Mouse (Mus musculus) intestine, postnatal 0 days (tissue): Measurements from ENCODE around the gene Zfand3. TPM values are rescaled to one million over a fixed set of nuclear protein-coding genes. Genes with fewer than 3 reads are reported as not detected.

Experiments used
- ATAC-seq: fragments of 200-750 bp; cut with Nextera tagmentation; 2 replicates; pipeline ENCODE4 v1.8.0; 2017; ENCODE audit warnings: mild to moderate bottlenecking, moderate TSS enrichment, moderate library complexity
- H3K27ac ChIP-seq: fragments of 300-500 bp; sonication (generic); 2 replicates; pipeline ENCODE4 v1.5.1; 2014; ENCODE audit warnings: mild to moderate bottlenecking, low read depth, low read length, moderate library complexity
- H3K27me3 ChIP-seq: fragments of 300-500 bp; sonication (generic); replicated peaks from 2 replicates; pipeline ENCODE4 v1.6.1; 2014; ENCODE audit warnings: low read length, mixed read lengths; ENCODE audit not compliant: control insufficient read depth, insufficient read depth
- H3K36me3 ChIP-seq: fragments of 300-500 bp; sonication (generic); 2 replicates; pipeline ENCODE4 v1.6.1; 2014; ENCODE audit warnings: mild to moderate bottlenecking, moderate library complexity; ENCODE audit not compliant: control insufficient read depth, insufficient read depth
- H3K4me1 ChIP-seq: fragments of 300-500 bp; sonication (generic); replicated peaks from 2 replicates; pipeline ENCODE4 v1.6.1; 2014; ENCODE audit warnings: antibody characterized with exemption, low read length, mixed read lengths; ENCODE audit not compliant: control insufficient read depth, insufficient read depth
- H3K4me2 ChIP-seq: fragments of 300-500 bp; sonication (generic); replicated peaks from 2 replicates; pipeline ENCODE4 v1.6.1; 2014; ENCODE audit warnings: low read depth, mild to moderate bottlenecking, moderate library complexity
- H3K4me3 ChIP-seq: fragments of 300-500 bp; sonication (generic); 2 replicates; pipeline ENCODE4 v1.5.1; 2014; ENCODE audit warnings: low read depth, low read length
- H3K9ac ChIP-seq: fragments of 300-500 bp; sonication (generic); 2 replicates; pipeline ENCODE4 v1.6.1; 2014; ENCODE audit warnings: mild to moderate bottlenecking, low read depth, low read length
- H3K9me3 ChIP-seq: fragments of 300-500 bp; sonication (generic); 2 replicates; pipeline ENCODE4 v1.6.1; 2016; ENCODE audit warnings: mixed run types; ENCODE audit not compliant: control insufficient read depth
- CTCF ChIP-seq: sonication (generic); IDR thresholded peaks from 2 replicates; pipeline ENCODE4 v1.5.1; 2016; ENCODE audit warnings: low read depth, mild to moderate bottlenecking, control low read depth, antibody characterized with exemption, moderate library complexity
- WGBS: fragments of 180-500 bp; shearing (Covaris S2); extraction: QIAGEN DNeasy Blood & Tissue Kit; methylation state at CpG from one replicate; pipeline ENCODE4 v1.1.7; 2014; 5-methylcytosine and 5-hydroxymethylcytosine counted together
- polyA plus RNA-seq: library from polyadenylated mRNA; unstranded; fragments of >200 nt; fragmentation: Nextera tagmentation; extraction: Ambion mirVana; gene quantifications from 2 replicates; pipeline ENCODE4 v1.2.1, GENCODE M21; 2015

The Zfand3 gene
- polyA plus RNA-seq, 1 experiment from 2014 or later = 38.0 TPM

GRCm38 (mm10) chr17:30122278-30122677 is 117.7 kb downstream of the Zfand3 start:
- TF ChIP-seq CTCF = no peak
- no peaks in the 10 kb centered on the region for H3K9me3 ChIP-seq
- WGBS = 91% methylated on average over 3 of the region's 3 CpGs
- H3K4me2 ChIP-seq = no peak overlapping the region
- no peaks in the 10 kb centered on the region for H3K4me1 ChIP-seq
- peaks cover 3% of the 10 kb centered on the region; the same call in 1 of the 2 replicates for H3K36me3 ChIP-seq
- no peak overlapping the region for H3K4me3 ChIP-seq
- H3K9ac ChIP-seq = no peak overlapping the region
- no peak for ATAC-seq
- H3K27me3 ChIP-seq = no peaks in the 10 kb centered on the region
- no peak overlapping the region for H3K27ac ChIP-seq

DNA sequence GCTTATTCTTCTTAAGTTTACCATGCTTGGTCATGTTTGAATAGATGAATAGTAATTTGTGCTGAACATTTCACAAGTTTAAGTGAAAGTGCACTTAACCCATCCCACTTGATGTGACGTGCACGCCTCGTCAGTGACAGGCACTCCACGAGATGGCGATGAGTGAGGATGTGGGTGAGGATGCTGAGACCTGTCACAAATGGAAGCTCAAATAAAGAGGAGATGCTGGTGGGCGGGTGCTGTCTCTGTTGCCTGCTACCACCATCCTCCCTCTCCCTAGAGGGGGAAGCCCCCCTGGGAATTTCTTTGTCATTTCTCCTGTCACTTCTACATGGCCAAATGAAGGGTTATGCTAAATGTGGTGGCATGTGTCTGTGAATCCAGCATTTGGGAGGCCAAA is 123.9 kb downstream of the Zfand3 start:
- Histone ChIP-seq H3K9me3 (no peaks in the 10 kb centered on the region), H3K36me3 (no peaks in the 10 kb centered on the region), H3K4me2 (no peak overlapping the region), H3K27ac (no peak overlapping the region), H3K27me3 (no peaks in the 10 kb centered on the region), H3K4me1 (no peaks in the 10 kb centered on the region), H3K9ac (no peak overlapping the region), H3K4me3 (no peak overlapping the region)
- WGBS = 82% methylated on average over 6 of the region's 6 CpGs
- no peak for ATAC-seq
- TF ChIP-seq CTCF = no peak

GRCm38 (mm10) chr17:30129220-30129619 is 124.7 kb downstream of the Zfand3 start:
- no peak overlapping the region for H3K4me3 ChIP-seq
- H3K4me1 ChIP-seq = peaks cover 3% of the 10 kb centered on the region; the same call in 1 of the 2 replicates
- TF ChIP-seq CTCF = no peak
- no peaks in the 10 kb centered on the region for H3K27me3 ChIP-seq
- H3K36me3 ChIP-seq = no peaks in the 10 kb centered on the region
- no peaks in the 10 kb centered on the region for H3K9me3 ChIP-seq
- no peak overlapping the region for H3K27ac ChIP-seq
- ATAC-seq = no peak
- no peak overlapping the region for H3K9ac ChIP-seq
- no peak overlapping the region for H3K4me2 ChIP-seq
- 83% methylated on average over 7 of the region's 7 CpGs for WGBS

DNA sequence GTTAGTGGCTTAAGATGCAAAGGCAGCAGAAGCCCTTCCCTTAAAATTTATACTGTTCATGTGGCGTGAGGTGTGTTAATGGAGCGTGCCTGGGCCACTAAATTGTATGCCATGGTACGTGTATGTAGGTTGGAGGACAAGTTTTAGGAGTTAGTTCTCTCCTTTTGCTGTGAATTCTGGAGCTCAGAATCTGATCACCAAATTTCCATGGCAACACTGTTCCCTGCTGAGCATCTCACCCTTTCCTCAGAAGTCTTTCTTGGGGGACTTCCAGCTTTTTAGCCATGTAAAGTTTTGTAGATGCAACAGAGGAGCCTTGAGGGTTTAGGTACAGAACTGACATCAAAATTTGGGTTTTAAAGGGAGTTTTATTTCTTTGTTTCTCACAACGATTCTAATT is 125.8 kb downstream of the Zfand3 start:
- H3K9ac ChIP-seq = no peak overlapping the region
- WGBS = 79% methylated on average over 4 of the region's 4 CpGs
- no peak overlapping the region for H3K4me3 ChIP-seq
- no peak for TF ChIP-seq CTCF
- peaks cover under 1% of the 10 kb centered on the region; the same call in 1 of the 2 replicates for H3K36me3 ChIP-seq
- ATAC-seq = no peak
- H3K9me3 ChIP-seq = no peaks in the 10 kb centered on the region
- peaks cover 4% of the 10 kb centered on the region for H3K4me1 ChIP-seq
- H3K27ac ChIP-seq = no peak overlapping the region
- no peak overlapping the region for H3K4me2 ChIP-seq
- H3K27me3 ChIP-seq = no peaks in the 10 kb centered on the region

- no peaks in the 10 kb centered on the region for H3K9me3 ChIP-seq
- no peak overlapping the region for H3K9ac ChIP-seq
- peaks cover 6% of the 10 kb centered on the region; the same call in 1 of the 2 replicates for H3K36me3 ChIP-seq
- no peak overlapping the region for H3K4me3 ChIP-seq
- H3K4me1 ChIP-seq = peaks cover 13% of the 10 kb centered on the region
- H3K27me3 ChIP-seq = no peaks in the 10 kb centered on the region
- TF ChIP-seq CTCF = no peak
- no peak overlapping the region; the same call in 1 of the 2 replicates for H3K4me2 ChIP-seq
- no peak for ATAC-seq
- H3K27ac ChIP-seq = no peak overlapping the region
- WGBS = 30% methylated on average over 12 of the region's 12 CpGs
These were observed 129.1 kb downstream of the Zfand3 start for GRCm38 (mm10) chr17:30133641-30134040.

- ATAC-seq = no peak; the same call in 1 of the 2 replicates
- 32% methylated on average over 10 of the region's 10 CpGs for WGBS
- Histone ChIP-seq H3K27ac (peak overlapping the region; percentile 81), H3K9ac (no peak overlapping the region), H3K27me3 (no peaks in the 10 kb centered on the region), H3K36me3 (peaks cover 6% of the 10 kb centered on the region; the same call in 1 of the 2 replicates), H3K4me2 (peak overlapping the region; percentile 35), H3K4me1 (peaks cover 17% of the 10 kb centered on the region), H3K9me3 (no peaks in the 10 kb centered on the region), H3K4me3 (no peak overlapping the region)
- no peak for TF ChIP-seq CTCF
These were observed 130.6 kb downstream of the Zfand3 start for GRCm38 (mm10) chr17:30134955-30135735.
